Mouse (Mus musculus): Measurements from ENCODE around the gene Cdc14a. TPM values are rescaled to one million over a fixed set of nuclear protein-coding genes. Genes with fewer than 3 reads are reported as not detected.

Gene Cdc14a
- 2.6 and 2.7 TPM in 2 replicates for total RNA-seq (2012; rRNA removed)
- polyA plus RNA-seq (2012; ENCODE audit: insufficient read depth in 1 of 2, insufficient read length in 2 of 2, low read depth in 1 of 2, low replicate concordance in 2 of 2, missing spikeins in 1 of 2): 1 to 10 TPM in 1 of 2 experiments, not detected in 1; 5.9 TPM

GRCm38 (mm10) chr3:116423353-116424159, at the start of gene Cdc14a:
TSS of gene Cdc14a (minus strand) at chr3:116424032.
- H3K4me3 ChIP-seq (ENCODE audit: control insufficient read depth in 1 of 2, insufficient read depth in 1 of 2, low read depth in 2 of 2, low read length in 2 of 2): peak within 1 kb of the TSS; percentile 65 to 68
- peaks cover 3% of the 10 kb centered on the region; the same call in 1 of the 2 replicates for H3K79me2 ChIP-seq (ENCODE audit: control insufficient read depth, insufficient read depth, low read length, poor library complexity)
- H3K27ac ChIP-seq (ENCODE audit: control insufficient read depth, low read depth, low read length): peak within 1 kb of the TSS; percentile 84
- peak within 1 kb of the TSS; percentile 68 for H3K9ac ChIP-seq (ENCODE audit: control insufficient read depth, low read depth, low read length, poor library complexity, severe bottlenecking)
- peak; percentile 93 for DNase-seq (ENCODE audit: low read depth, low spot score)
- peaks cover 0 to 7% of the 10 kb centered on the region in 2 experiments; a peak in 2 of 4 replicates for H3K36me3 ChIP-seq (ENCODE audit: control insufficient read depth in 1 of 2, insufficient read depth in 2 of 2, low read length in 2 of 2)
- peaks cover 0 to 3% of the 10 kb centered on the region in 2 experiments; a peak in 1 of 4 replicates for H3K4me1 ChIP-seq (ENCODE audit: control insufficient read depth in 1 of 2, insufficient read depth in 2 of 2, low read length in 2 of 2)
- H3K9me3 ChIP-seq (replicated peaks; ENCODE audit: insufficient read depth, low read length): no peaks in the 10 kb centered on the region
- TF ChIP-seq POLR2AphosphoS2 (IDR thresholded peaks at IDR 0.05; ENCODE audit: low read length) (peak; percentile 65; the same call in 1 of the 2 replicates), UBTF (IDR thresholded peaks at IDR 0.05; ENCODE audit: borderline replicate concordance, insufficient read depth, low read depth, low read length) (no peak), USF1 (IDR thresholded peaks at IDR 0.05; ENCODE audit: low read depth, low read length) (no peak), ZMIZ1 (IDR thresholded peaks at IDR 0.05; ENCODE audit: low read depth, low read length) (peak; percentile 73; the same call in 1 of the 2 replicates), MAZ (IDR thresholded peaks at IDR 0.05; ENCODE audit: low read depth, low read length) (peak; percentile 90), CHD1 (IDR thresholded peaks at IDR 0.05; ENCODE audit: low read depth, low read length) (peak; percentile 37; the same call in 1 of the 2 replicates), RAD21 (IDR thresholded peaks at IDR 0.05; ENCODE audit: low read depth, low read length) (no peak), MAX (IDR thresholded peaks at IDR 0.05; ENCODE audit: low read length) (0 out of 2 replicates have a peak, but pooled peaks have one; percentile 2), MEF2A (IDR thresholded peaks at IDR 0.05; ENCODE audit: extremely low read depth, insufficient replicate concordance, low read depth, low read length, poor library complexity, severe bottlenecking) (no peak), TBP (IDR thresholded peaks at IDR 0.05; ENCODE audit: low read depth, low read length) (peak; percentile 37; the same call in 1 of the 2 replicates), POLR2A (IDR thresholded peaks at IDR 0.05; ENCODE audit: control insufficient read depth in 1 of 2, insufficient read depth in 1 of 2, low read depth in 1 of 2, low read length in 2 of 2, poor library complexity in 1 of 2) (peak; percentile 53 to 68; a peak in 3 of 4 replicates)
- H3K27me3 ChIP-seq (ENCODE audit: control insufficient read depth in 1 of 2, insufficient read depth in 2 of 2, low read length in 2 of 2): no peaks in the 10 kb centered on the region

GRCm38 (mm10) chr3:116465709-116466108, 41.9 kb upstream of the Cdc14a start:
- Histone ChIP-seq H3K79me2 (ENCODE audit: control insufficient read depth, insufficient read depth, low read length, poor library complexity) (no peaks in the 10 kb centered on the region), H3K4me3 (ENCODE audit: control insufficient read depth in 1 of 2, insufficient read depth in 1 of 2, low read depth in 2 of 2, low read length in 2 of 2) (no peak overlapping the region), H3K9me3 (replicated peaks; ENCODE audit: insufficient read depth, low read length) (no peaks in the 10 kb centered on the region), H3K27me3 (ENCODE audit: control insufficient read depth in 1 of 2, insufficient read depth in 2 of 2, low read length in 2 of 2) (no peaks in the 10 kb centered on the region; a peak in 1 of 4 replicates), H3K27ac (ENCODE audit: control insufficient read depth, low read depth, low read length) (no peak overlapping the region), H3K4me1 (ENCODE audit: control insufficient read depth in 1 of 2, insufficient read depth in 2 of 2, low read length in 2 of 2) (peaks cover 0 to 9% of the 10 kb centered on the region in 2 experiments; a peak in 2 of 4 replicates), H3K36me3 (ENCODE audit: control insufficient read depth in 1 of 2, insufficient read depth in 2 of 2, low read length in 2 of 2) (peaks cover 0 to 6% of the 10 kb centered on the region in 2 experiments; a peak in 2 of 4 replicates), H3K9ac (ENCODE audit: control insufficient read depth, low read depth, low read length, poor library complexity, severe bottlenecking) (no peak overlapping the region)
- DNase-seq (ENCODE audit: low read depth, low spot score): no peak
- TF ChIP-seq GABPA (IDR thresholded peaks at IDR 0.05; ENCODE audit: low read depth, low read length): no peak
